Mouse (Mus musculus) myocyte (in vitro differentiated cells): ENCODE measurements around the gene Extl2. TPM values are rescaled to one million over a fixed set of nuclear protein-coding genes. Genes with fewer than 3 reads are reported as not detected.

Source experiments
- H3K27me3 ChIP-seq: one replicate; pipeline ENCODE4 v1.6.1; 2011; ENCODE audit not compliant: control insufficient read depth, insufficient read depth, insufficient read length
- H3K36me3 ChIP-seq: one replicate; pipeline ENCODE4 v1.6.1; 2011; ENCODE audit not compliant: control insufficient read depth, insufficient read depth
- H3K4me2 ChIP-seq: one replicate; pipeline ENCODE4 v1.6.1; 2011; ENCODE audit warnings: low read depth, control low read depth
- H3K4me3 ChIP-seq: one replicate; pipeline ENCODE4 v1.5.1; 2011; ENCODE audit warnings: mild to moderate bottlenecking, control low read depth, moderate library complexity
- H3K79me2 ChIP-seq: one replicate; pipeline ENCODE4 v1.6.1; 2011; ENCODE audit not compliant: control insufficient read depth, insufficient read depth
- H3ac ChIP-seq: one replicate; pipeline ENCODE4 v1.6.1; 2011; ENCODE audit not compliant: control insufficient read depth, insufficient read length
- CEBPB ChIP-seq: IDR thresholded peaks from 2 replicates; pipeline ENCODE4 v1.6.1; 2011; ENCODE audit warnings: mild to moderate bottlenecking, moderate library complexity; ENCODE audit not compliant: poor library complexity, insufficient read depth, severe bottlenecking
- E2F4 ChIP-seq: IDR thresholded peaks from one replicate; pipeline ENCODE4 v1.6.1; 2011; ENCODE audit warnings: mild to moderate bottlenecking, control low read depth, moderate library complexity; ENCODE audit not compliant: insufficient read depth
- MAX ChIP-seq: IDR thresholded peaks from one replicate; pipeline ENCODE4 v1.6.1; 2011; ENCODE audit warnings: low read depth, mild to moderate bottlenecking, control low read depth
- MYOD1 ChIP-seq, 3 experiments: IDR thresholded peaks; one replicate each; pipeline ENCODE4 v1.6.1; 2011; ENCODE audit warnings: control low read depth in 2 of 3, low read depth in 2 of 3, mild to moderate bottlenecking in 2 of 3, moderate library complexity in 1 of 3; ENCODE audit not compliant: insufficient read length in 2 of 3, control insufficient read depth in 1 of 3
- MYOG ChIP-seq, 3 experiments: IDR thresholded peaks; one replicate each; pipeline ENCODE4 v1.6.1; 2011; ENCODE audit warnings: control low read depth in 2 of 3, low read depth in 2 of 3, mild to moderate bottlenecking in 2 of 3; ENCODE audit not compliant: insufficient read length in 2 of 3, control insufficient read depth in 1 of 3, insufficient read depth in 1 of 3
- POLR2A ChIP-seq: IDR thresholded peaks from one replicate; pipeline ENCODE4 v1.6.1; 2011; ENCODE audit warnings: low read depth, mild to moderate bottlenecking, control low read depth, moderate library complexity; ENCODE audit not compliant: insufficient read length
- POLR2AphosphoS2 ChIP-seq: IDR thresholded peaks from one replicate; pipeline ENCODE4 v1.6.1; 2011; ENCODE audit warnings: low read depth, control low read depth; ENCODE audit not compliant: insufficient read length
- REST ChIP-seq: IDR thresholded peaks from one replicate; pipeline ENCODE4 v1.6.1; 2011; ENCODE audit warnings: mild to moderate bottlenecking, control low read depth, moderate library complexity; ENCODE audit not compliant: insufficient read depth, insufficient read length
- SRF ChIP-seq: IDR thresholded peaks from one replicate; pipeline ENCODE4 v1.6.1; 2011; ENCODE audit warnings: low read depth; ENCODE audit not compliant: control insufficient read depth, insufficient read length
- TCF12 ChIP-seq: IDR thresholded peaks from one replicate; pipeline ENCODE4 v1.6.1; 2011; ENCODE audit warnings: mild to moderate bottlenecking, control low read depth; ENCODE audit not compliant: poor library complexity, insufficient read depth, severe bottlenecking
- TCF3 ChIP-seq: IDR thresholded peaks from one replicate; pipeline ENCODE4 v1.6.1; 2011; ENCODE audit warnings: low read depth, control low read depth; ENCODE audit not compliant: insufficient read length
- USF1 ChIP-seq: IDR thresholded peaks from one replicate; pipeline ENCODE4 v1.6.1; 2011; ENCODE audit warnings: low read depth, mild to moderate bottlenecking, control low read depth, moderate library complexity
- polyA plus RNA-seq: library from polyadenylated mRNA; unstranded; fragments of >200 nt; fragmentation: generic; extraction: Trizol; gene quantifications from one replicate; pipeline ENCODE4 v1.2.1, GENCODE M21; 2012; ENCODE audit warnings: missing spikeins

The Extl2 gene
- polyA plus RNA-seq, 1 experiment = 9.4 TPM

DNA sequence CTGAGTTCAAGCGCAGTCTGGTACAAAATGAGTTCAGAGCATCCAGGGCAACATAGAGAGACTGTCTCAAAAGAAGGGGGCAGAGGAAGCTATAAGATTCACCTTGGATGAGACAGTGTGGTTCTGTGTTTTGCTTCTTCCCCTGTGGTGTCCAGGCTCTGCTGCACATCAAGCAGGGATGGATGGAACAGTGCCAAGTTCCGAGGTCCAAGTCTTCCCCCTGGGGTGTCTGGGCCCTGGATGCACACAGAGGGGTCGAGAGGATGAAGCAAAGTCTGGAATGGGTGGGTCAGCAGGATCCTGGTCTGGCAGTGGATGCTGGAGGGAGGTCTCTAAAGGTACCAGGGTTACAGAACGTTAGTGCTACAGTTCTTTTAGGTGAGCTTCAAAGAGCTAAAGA, 11.3 kb downstream of the Extl2 start:
- H3K4me2 ChIP-seq = no peak overlapping the region
- no peaks in the 10 kb centered on the region for H3K79me2 ChIP-seq
- TF ChIP-seq POLR2AphosphoS2 (no peak), REST (no peak), SRF (no peak), MYOD1 (IDR thresholded peaks at IDR 0.05; ENCODE audit: control insufficient read depth in 1 of 3, insufficient read length in 2 of 3, low read depth in 2 of 3) (no peak), TCF3 (no peak), MAX (no peak), MYOG (IDR thresholded peaks at IDR 0.05; ENCODE audit: control insufficient read depth in 1 of 3, insufficient read depth in 1 of 3, insufficient read length in 2 of 3, low read depth in 2 of 3) (no peak), USF1 (no peak), POLR2A (no peak), E2F4 (no peak), CEBPB (no peak), TCF12 (no peak)
- no peak overlapping the region for H3ac ChIP-seq
- H3K36me3 ChIP-seq = no peaks in the 10 kb centered on the region
- no peak overlapping the region for H3K4me3 ChIP-seq
- H3K27me3 ChIP-seq = no peaks in the 10 kb centered on the region

DNA sequence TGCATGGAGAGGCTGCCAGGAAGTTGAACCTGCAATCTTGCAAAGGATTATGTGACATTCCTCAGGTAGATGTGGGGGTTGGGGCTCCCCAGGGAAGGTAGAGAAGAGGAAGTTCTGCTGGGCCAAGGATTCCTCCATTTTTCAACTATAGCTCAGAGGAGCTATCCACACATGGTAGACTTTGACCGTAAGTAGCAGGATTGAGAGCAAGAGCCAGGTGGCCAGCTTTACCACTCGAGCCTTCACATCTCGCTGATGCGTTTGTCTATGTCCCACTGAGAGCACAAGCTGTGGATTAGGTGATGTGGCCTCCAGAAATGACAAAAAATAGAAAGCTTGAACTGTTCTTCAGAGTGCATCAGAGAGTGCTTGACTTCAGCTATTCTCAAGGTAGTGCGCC, 11.9 kb downstream of the Extl2 start:
- H3K4me3 ChIP-seq = no peak overlapping the region
- no peaks in the 10 kb centered on the region for H3K27me3 ChIP-seq
- no peaks in the 10 kb centered on the region for H3K36me3 ChIP-seq
- H3ac ChIP-seq = no peak overlapping the region
- no peaks in the 10 kb centered on the region for H3K79me2 ChIP-seq
- H3K4me2 ChIP-seq = no peak overlapping the region
- TF ChIP-seq POLR2AphosphoS2 = no peak
- TF ChIP-seq MYOD1 (IDR thresholded peaks at IDR 0.05; ENCODE audit: control insufficient read depth in 1 of 3, insufficient read length in 2 of 3, low read depth in 2 of 3) = no peak
- TF ChIP-seq SRF = no peak
- TF ChIP-seq REST = no peak
- TF ChIP-seq TCF12 = no peak

- Histone ChIP-seq H3K4me3 (peak overlapping the region; percentile 2), H3K36me3 (peaks cover 12% of the 10 kb centered on the region), H3K27me3 (no peaks in the 10 kb centered on the region), H3K79me2 (no peaks in the 10 kb centered on the region), H3K4me2 (peak overlapping the region; percentile 74), H3ac (no peak overlapping the region)
- TF ChIP-seq TCF3 (no peak), E2F4 (no peak), MYOD1 (IDR thresholded peaks at IDR 0.05; ENCODE audit: control insufficient read depth in 1 of 3, insufficient read length in 2 of 3, low read depth in 2 of 3) (no peak), POLR2A (no peak), MAX (no peak), POLR2AphosphoS2 (no peak), REST (no peak), SRF (no peak), MYOG (IDR thresholded peaks at IDR 0.05; ENCODE audit: control insufficient read depth in 1 of 3, insufficient read depth in 1 of 3, insufficient read length in 2 of 3, low read depth in 2 of 3) (no peak), CEBPB (no peak), USF1 (no peak), TCF12 (no peak)
Observed at GRCm38 (mm10) chr3:116024236-116024635, 17.0 kb downstream of the Extl2 start.

GRCm38 (mm10) chr3:116024669-116025068, 17.4 kb downstream of the Extl2 start:
- Histone ChIP-seq H3K27me3 (no peaks in the 10 kb centered on the region), H3ac (no peak overlapping the region), H3K36me3 (peaks cover 12% of the 10 kb centered on the region), H3K79me2 (no peaks in the 10 kb centered on the region), H3K4me2 (peak overlapping the region; percentile 74), H3K4me3 (peak overlapping the region; percentile 2)
- TF ChIP-seq MYOG (IDR thresholded peaks at IDR 0.05; ENCODE audit: control insufficient read depth in 1 of 3, insufficient read depth in 1 of 3, insufficient read length in 2 of 3, low read depth in 2 of 3) (no peak), MAX (no peak), USF1 (no peak), POLR2AphosphoS2 (no peak), SRF (no peak), TCF12 (no peak), E2F4 (no peak)

- Histone ChIP-seq H3K79me2 (no peaks in the 10 kb centered on the region), H3ac (no peak overlapping the region), H3K27me3 (no peaks in the 10 kb centered on the region), H3K4me3 (no peak overlapping the region), H3K4me2 (no peak overlapping the region), H3K36me3 (peaks cover 12% of the 10 kb centered on the region)
- no peak for TF ChIP-seq MAX
- no peak for TF ChIP-seq CEBPB
- no peak for TF ChIP-seq POLR2A
- no peak for TF ChIP-seq TCF3
- no peak for TF ChIP-seq USF1
- TF ChIP-seq REST = no peak
- TF ChIP-seq MYOG (IDR thresholded peaks at IDR 0.05; ENCODE audit: control insufficient read depth in 1 of 3, insufficient read depth in 1 of 3, insufficient read length in 2 of 3, low read depth in 2 of 3) = no peak
- no peak for TF ChIP-seq E2F4
- no peak for TF ChIP-seq SRF
- no peak for TF ChIP-seq POLR2AphosphoS2
- TF ChIP-seq MYOD1 (IDR thresholded peaks at IDR 0.05; ENCODE audit: control insufficient read depth in 1 of 3, insufficient read length in 2 of 3, low read depth in 2 of 3) = no peak
- no peak for TF ChIP-seq TCF12
Observed at GRCm38 (mm10) chr3:116025701-116026100, 18.4 kb downstream of the Extl2 start.
